Mouse (Mus musculus) Patski (cell line): Measurements from ENCODE around the gene Ano6. TPM values are rescaled to one million over a fixed set of nuclear protein-coding genes. Genes with fewer than 3 reads are reported as not detected.

Experiments used
- ATAC-seq: fragments of 100-300 bp; one replicate; pipeline ENCODE4 v1.8.0; 2021
- CTCF ChIA-PET: fragments of 350-600 bp; sonication (Branson Sonifier 250); formaldehyde crosslinking; loops from one replicate; lab custom pipeline; 2022; ENCODE audit warnings: inconsistent platforms; lab: Charles Lee
- POLR2A ChIA-PET: fragments of 350-600 bp; sonication (Branson Sonifier 250); formaldehyde crosslinking; loops from one replicate; lab custom pipeline; 2022; ENCODE audit warnings: antibody characterized with exemption, inconsistent platforms; lab: Charles Lee
- DNase-seq: peaks from one replicate; pipeline ENCODE4 v3.0.0-alpha.2; 2011; ENCODE audit warnings: low read depth, low spot score
- H3K27me3 ChIP-seq: fragments of 371-371 bp; one replicate; pipeline ENCODE4 v1.5.1; 2021
- CTCF ChIP-seq: fragments of 100-300 bp; IDR thresholded peaks from one replicate; pipeline ENCODE4 v1.5.1; 2021
- in situ Hi-C: fragments of 300-500 bp; cut with MboI; formaldehyde crosslinking; loops from 3 replicates; pipeline ENCODE4 v1.11.1; 2018; ENCODE audit warnings: low pct_unique_long_range_greater_than_20kb, mixed read lengths
- polyA plus RNA-seq: library from polyadenylated mRNA; unstranded; gene quantifications from one replicate; pipeline ENCODE4 v1.2.3, GENCODE M21; 2021

The Ano6 gene
- 184 TPM for polyA plus RNA-seq

DNA sequence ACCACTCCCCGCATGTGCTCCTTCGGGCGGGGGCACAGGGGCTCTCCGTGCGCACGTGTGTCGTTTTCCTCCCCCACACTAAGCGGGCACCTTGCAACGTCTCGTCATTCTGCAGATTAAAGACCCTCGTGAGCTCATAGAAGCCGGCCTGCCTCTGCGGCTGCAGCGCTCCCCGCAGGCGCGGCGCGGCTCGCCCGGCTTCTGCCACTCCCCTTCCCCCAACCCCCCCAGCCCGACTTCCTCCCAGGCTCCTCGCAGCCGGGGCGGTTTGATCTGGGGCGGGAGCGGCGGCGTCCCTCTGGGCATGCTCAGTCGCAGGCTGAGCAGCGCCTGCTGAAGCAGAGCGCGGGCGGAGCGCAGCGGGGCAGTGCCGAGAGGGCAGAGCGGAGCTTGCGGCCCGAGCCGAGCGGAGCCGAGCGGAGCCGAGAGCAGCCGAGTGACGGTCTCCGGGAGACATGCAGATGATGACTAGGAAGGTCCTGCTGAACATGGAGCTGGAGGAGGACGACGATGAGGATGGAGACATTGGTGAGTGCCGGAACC is at the start of gene Ano6:
TSS of gene Ano6 (plus strand) at position 315 of the 543 bp plus-strand sequence.
- no peak for TF ChIP-seq CTCF
- ATAC-seq: peak; percentile 85
- POLR2A ChIA-PET: interaction anchor here (0.8 to 1.0 kb wide), 2 partner anchors 20 to 21 kb away, joined by 3 to 6 read pairs; no protein-coding TSS in a partner anchor
- in situ Hi-C loops: no loop called here
- DNase-seq: no peak
- CTCF ChIA-PET: interaction anchor here (1.0 to 1.2 kb wide), 3 partner anchors 33 to 158 kb away, joined by 3 to 4 read pairs (median 4); no protein-coding TSS in a partner anchor
- H3K27me3 ChIP-seq: no peaks in the 10 kb centered on the region

DNA sequence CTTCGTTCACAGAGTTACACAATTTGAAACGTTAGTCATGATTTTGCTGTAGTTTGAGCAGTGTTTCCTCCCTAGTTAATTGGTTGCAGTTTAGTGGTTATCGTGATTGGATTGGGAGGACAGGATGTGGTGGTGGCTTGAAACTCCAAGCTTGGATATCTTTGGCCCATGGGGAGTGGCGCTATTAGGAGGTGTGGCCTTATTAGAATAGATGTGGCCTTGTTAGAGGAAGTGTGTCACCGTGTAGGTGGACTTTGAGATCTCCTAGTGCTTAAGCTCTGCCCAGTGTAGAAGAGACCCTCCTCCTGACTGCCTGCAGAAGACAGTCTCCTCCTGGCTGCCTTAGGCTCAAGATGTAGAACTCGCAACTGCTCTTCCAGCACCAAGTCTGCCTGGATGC is 47.7 kb upstream of the Ano6 start:
- no peak for TF ChIP-seq CTCF
- no peaks in the 10 kb centered on the region for H3K27me3 ChIP-seq
- CTCF ChIA-PET: interaction anchor here (1.1 to 2.9 kb wide), 3 partner anchors 10 to 17 kb away, joined by 4 to 15 read pairs (median 6); no protein-coding TSS in a partner anchor
- in situ Hi-C loops: no loop called here
- POLR2A ChIA-PET: no interaction called here
- DNase-seq: no peak
- ATAC-seq: no peak

DNA sequence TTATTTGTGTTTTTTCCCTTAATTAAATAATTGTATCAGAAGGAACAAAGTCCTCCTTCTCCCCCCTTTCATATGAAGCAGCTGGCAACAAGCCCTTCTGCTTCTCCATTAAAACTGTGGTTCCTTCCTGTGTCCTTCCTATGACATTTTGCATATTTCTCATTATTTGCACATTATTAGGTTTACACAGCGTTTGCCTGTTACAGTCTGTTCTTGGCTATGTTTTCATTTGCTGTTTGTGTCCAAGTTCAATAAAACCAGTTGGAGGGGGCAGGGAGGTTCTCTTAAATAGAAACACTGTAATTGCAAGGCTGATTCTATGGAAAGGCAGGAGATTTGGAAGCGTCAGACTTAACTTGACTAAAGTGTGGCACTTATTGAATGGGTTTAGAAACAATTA is 46.8 kb upstream of the Ano6 start:
- POLR2A ChIA-PET: no interaction called here
- H3K27me3 ChIP-seq: no peaks in the 10 kb centered on the region
- CTCF ChIA-PET: no interaction called here
- in situ Hi-C loops: no loop called here
- TF ChIP-seq CTCF: no peak
- no peak for DNase-seq
- no peak for ATAC-seq

DNA sequence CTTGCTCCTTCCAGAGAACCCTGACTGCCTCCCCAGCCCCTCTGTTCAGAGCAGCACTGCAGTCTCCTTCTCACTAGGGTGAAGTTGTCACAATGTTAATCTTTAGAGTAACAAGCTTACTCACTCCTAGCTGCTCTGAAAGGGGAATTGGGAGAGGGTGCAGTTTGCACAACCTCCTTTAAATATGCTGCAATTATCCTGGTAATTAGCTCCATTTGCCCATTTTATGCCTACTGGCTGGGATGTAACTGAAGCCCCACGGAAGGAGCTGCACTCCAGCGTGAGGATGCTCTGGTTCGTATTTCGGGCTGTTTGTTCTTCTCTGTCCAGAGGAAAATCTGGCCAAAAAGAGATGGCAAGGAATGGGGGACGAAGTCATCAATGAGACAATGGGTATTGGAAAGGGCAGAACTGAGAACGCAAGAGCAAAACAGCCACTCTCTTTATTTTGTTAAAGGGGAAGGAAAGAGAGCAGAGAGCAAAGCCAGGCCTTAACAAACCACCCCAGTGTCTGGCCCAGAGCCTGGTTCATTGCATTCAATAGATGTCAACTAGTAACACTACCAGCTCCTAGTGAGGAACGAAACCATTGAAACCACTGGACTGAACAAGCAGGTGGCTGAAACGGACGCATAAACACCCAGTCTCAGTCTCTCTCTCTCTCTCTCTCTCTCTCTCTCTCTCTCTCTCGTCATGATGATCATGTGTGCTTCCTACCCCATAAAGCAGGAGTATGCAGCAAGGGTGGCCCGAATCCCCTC is 45.1 kb upstream of the Ano6 start:
- H3K27me3 ChIP-seq: no peaks in the 10 kb centered on the region
- in situ Hi-C loops: no loop called here
- POLR2A ChIA-PET: no interaction called here
- ATAC-seq (peak; percentile 70), DNase-seq (no peak)
- CTCF ChIA-PET: interaction anchor here (1.1 kb wide), 1 partner anchor 14 kb away, joined by 3 read pairs; no protein-coding TSS in a partner anchor
- no peak for TF ChIP-seq CTCF

DNA sequence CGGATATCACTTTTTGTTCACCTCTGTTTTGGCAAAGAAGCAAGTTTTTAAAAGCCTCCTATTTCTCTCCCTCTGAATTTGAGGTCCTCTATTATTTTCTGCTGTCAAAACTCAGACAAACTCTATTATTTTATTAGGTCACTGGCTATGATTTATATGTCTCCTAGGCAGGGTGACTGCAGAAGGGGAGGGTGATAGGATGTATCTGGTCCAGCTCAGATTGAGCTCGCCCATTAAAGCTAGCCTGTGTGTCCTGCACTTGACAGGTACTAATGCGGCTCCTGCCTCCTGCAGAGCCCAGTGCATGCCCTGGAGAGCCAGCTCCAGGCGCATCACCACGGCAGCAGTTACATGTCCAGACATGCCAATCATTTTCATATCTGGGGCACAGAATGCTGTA is 44.1 kb upstream of the Ano6 start:
- DNase-seq (no peak), ATAC-seq (no peak)
- no peak for TF ChIP-seq CTCF
- H3K27me3 ChIP-seq: no peaks in the 10 kb centered on the region
- in situ Hi-C loops: no loop called here
- POLR2A ChIA-PET: interaction anchor here (0.5 kb wide), 1 partner anchor 992 kb away, joined by 3 read pairs; no protein-coding TSS in a partner anchor
- CTCF ChIA-PET: interaction anchor here (1.1 kb wide), 1 partner anchor 8 kb away, joined by 3 read pairs; no protein-coding TSS in a partner anchor

DNA sequence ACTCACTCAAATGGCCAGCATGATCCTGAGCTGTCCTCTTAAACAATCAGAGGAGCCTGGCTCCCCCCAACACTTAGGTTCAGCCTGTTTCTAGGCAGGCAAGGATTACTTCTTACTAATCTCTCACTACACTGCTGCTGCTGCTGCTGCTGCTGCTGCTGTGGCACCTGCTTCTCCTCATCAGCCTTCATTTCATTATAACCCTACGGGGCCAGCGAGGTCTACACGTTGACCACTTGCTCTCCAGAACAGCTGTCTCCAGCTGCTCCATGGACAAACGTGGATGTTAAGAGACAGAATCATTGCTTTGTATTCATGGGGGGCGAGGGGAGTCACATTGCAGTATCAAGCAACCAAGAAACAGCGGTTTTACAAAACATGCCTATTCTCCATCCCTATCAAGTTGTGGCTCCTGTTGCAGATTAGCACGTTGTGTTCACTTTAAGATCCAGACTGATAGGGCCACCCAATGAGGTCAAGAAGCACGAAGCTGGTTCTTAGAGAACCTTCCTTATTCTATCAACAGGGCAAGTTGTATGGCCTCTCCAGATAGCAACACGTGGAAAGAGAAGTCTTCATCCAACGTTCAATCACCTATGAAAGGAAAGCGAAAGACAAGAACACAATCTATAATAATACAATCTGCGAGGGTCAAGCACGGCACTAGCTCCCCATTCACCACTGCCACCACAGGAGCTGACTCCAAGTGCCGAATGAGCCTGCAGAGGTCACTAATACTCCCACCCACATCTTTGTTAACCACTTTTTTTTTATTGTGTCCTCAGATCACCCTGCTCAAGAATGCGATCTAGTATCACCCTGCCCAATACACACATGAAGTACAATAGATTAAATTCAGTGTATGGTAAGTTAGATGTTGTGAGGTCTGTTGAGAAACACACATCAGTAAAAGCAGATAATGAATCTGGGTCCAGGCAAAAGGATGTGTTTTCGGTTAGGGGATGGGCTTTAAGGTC is 43.4 kb upstream of the Ano6 start:
- no peaks in the 10 kb centered on the region for H3K27me3 ChIP-seq
- TF ChIP-seq CTCF: no peak
- in situ Hi-C loops: no loop called here
- DNase-seq: no peak
- POLR2A ChIA-PET: no interaction called here
- ATAC-seq: no peak
- CTCF ChIA-PET: interaction anchor here (1.1 kb wide), 1 partner anchor 9 kb away, joined by 3 read pairs; no protein-coding TSS in a partner anchor

DNA sequence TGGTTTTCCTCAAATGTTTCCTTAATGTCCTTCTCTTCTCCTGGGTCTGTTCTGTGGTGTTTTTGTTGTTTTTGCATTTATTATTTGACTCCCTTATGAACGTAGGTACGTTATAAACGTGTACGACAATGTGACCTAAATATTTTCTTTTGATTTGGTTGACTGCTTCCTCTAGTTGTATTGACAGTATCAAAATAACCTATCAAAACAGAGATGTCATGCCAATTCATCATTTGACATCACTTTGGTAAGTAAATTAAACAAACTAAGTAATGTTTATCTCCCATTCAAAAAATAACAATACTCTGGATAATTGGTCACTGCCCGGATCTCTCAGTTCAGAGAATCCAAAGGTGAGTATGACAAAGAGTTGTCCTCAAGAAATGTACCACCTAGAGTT is 41.4 kb upstream of the Ano6 start:
- TF ChIP-seq CTCF: no peak
- in situ Hi-C loops: no loop called here
- no peak for ATAC-seq
- ChIA-PET CTCF (interaction anchor here (1.4 kb wide), 1 partner anchor 19 kb away, joined by 4 read pairs; no protein-coding TSS in a partner anchor), POLR2A (no interaction called here)
- DNase-seq: no peak
- H3K27me3 ChIP-seq: no peaks in the 10 kb centered on the region

DNA sequence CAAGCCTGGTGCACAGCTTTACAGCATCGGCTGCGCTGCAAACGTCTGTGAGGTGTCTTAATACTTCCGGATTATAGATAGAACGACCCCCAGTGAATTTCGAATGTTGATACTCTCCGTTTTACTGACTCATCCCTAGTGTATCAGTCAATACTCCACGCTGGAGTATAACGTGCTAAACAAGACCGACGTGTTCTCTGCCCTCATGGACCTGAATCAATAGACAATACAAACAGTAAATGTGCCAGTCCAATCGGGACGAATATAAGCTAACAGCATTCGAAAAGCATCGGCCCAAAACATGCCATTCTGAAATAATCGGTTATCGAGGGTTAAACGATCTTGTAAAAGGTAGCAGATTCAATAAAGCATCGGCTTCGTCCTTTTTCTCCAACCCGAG is 40.6 kb upstream of the Ano6 start:
- ChIA-PET CTCF (interaction anchor here (1.4 kb wide), 1 partner anchor 13 kb away, joined by 3 read pairs; no protein-coding TSS in a partner anchor), POLR2A (no interaction called here)
- ATAC-seq: no peak

DNA sequence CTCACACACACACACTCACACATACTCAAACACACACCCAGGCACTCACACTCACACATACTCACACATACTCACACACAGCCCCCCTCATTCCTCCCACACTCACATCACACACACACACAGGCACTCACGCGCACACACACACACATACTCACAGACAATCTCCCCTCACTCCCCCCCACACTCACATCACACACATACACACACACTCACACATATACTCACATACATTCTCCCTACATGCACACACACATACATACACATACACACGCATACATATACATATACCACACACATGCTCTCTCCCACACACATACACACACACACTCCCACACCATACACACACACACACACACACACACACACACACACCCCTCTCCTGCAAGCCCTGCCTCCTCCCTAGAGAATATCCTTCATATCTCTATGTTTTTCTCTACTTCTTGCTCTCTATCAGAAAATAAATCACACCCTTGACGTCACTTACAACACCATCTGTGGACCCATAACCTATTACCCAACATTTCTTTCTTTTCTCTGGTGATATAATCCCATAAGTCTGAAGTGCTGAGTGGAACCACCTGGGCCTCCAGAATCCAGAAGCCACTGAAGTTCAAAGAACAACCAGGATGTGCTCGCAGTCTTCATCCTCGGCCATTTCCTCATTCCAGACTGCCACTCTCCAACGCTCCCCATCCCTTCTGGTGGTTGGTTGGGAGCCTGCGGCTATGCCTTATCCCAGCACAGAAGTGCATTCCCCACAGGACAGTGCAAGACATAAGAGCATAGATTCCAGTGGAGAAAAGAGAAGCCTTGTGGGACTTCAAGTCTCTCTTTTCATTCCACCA is 38.6 kb upstream of the Ano6 start:
- CTCF ChIA-PET: interaction anchor here (1.5 kb wide), 1 partner anchor 10 kb away, joined by 6 read pairs; no protein-coding TSS in a partner anchor
- no peaks in the 10 kb centered on the region for H3K27me3 ChIP-seq
- no peak for ATAC-seq
- no peak for TF ChIP-seq CTCF
- POLR2A ChIA-PET: no interaction called here
- in situ Hi-C loops: loop anchor here (25.0 kb wide), 1 partner anchor 635 kb away; no protein-coding TSS in a partner anchor
- no peak for DNase-seq

More for the DNA sequence above, 40.6 kb upstream of the Ano6 start:
- in situ Hi-C loops: loop anchor here (25.0 kb wide), 1 partner anchor 637 kb away; no protein-coding TSS in a partner anchor
- H3K27me3 ChIP-seq: no peaks in the 10 kb centered on the region
- TF ChIP-seq CTCF: no peak
- no peak for DNase-seq
